Mouse (Mus musculus) MEL (cell line): ENCODE data around the gene Aldoc.

Experiments used
- NRF1 ChIP-seq: IDR thresholded peaks from 2 replicates; pipeline ENCODE4 v1.6.1; 2014; ENCODE audit warnings: low read depth, mild to moderate bottlenecking, inconsistent platforms, low read length, improper control_type of control experiment, moderate library complexity; ENCODE audit not compliant: poor library complexity, insufficient read depth, severe bottlenecking
- POLR2A ChIP-seq, 2 experiments: IDR thresholded peaks; 2 replicates each; pipeline ENCODE4 v1.6.1; 2011 to 2012; ENCODE audit warnings: low read length in 2 of 2, mild to moderate bottlenecking in 2 of 2, control low read depth in 1 of 2, improper control_type of control experiment in 1 of 2, low read depth in 1 of 2, moderate library complexity in 1 of 2; ENCODE audit not compliant: control insufficient read depth in 1 of 2, insufficient read depth in 1 of 2, poor library complexity in 1 of 2
- RAD21 ChIP-seq: IDR thresholded peaks from 2 replicates; pipeline ENCODE4 v1.6.1; 2011; ENCODE audit warnings: mild to moderate bottlenecking, low read depth, low read length, improper control_type of control experiment

- no peak for TF ChIP-seq POLR2A (IDR thresholded peaks at IDR 0.05; ENCODE audit: control insufficient read depth in 1 of 2, insufficient read depth in 1 of 2, low read depth in 1 of 2, low read length in 2 of 2, poor library complexity in 1 of 2)
- TF ChIP-seq RAD21: no peak
- TF ChIP-seq NRF1: no peak
Observed at GRCm38 (mm10) chr11:78294585-78294984, 28.2 kb upstream of the Aldoc start.
